Mouse (Mus musculus) heart, embryonic 10.5 days (tissue): Measurements from ENCODE around the gene Gm44805. TPM values are rescaled to one million over a fixed set of nuclear protein-coding genes. Genes with fewer than 3 reads are reported as not detected.
A peak's percentile ranks its signal among the peaks of the same experiment; 100 is the strongest.

Source experiments
- DNase-seq: peaks from one replicate; pipeline ENCODE4 v3.0.0-alpha.2; 2017; ENCODE audit warnings: low spot score
- H3K27ac ChIP-seq: fragments of 300-500 bp; sonication (generic); 2 replicates; pipeline ENCODE4 v1.5.1; 2016; ENCODE audit warnings: mild to moderate bottlenecking
- H3K27me3 ChIP-seq: fragments of 300-500 bp; sonication (generic); 2 replicates; pipeline ENCODE4 v1.6.1; 2016; ENCODE audit warnings: mild to moderate bottlenecking; ENCODE audit not compliant: poor library complexity, insufficient read depth, severe bottlenecking
- H3K36me3 ChIP-seq: fragments of 300-500 bp; sonication (generic); 2 replicates; pipeline ENCODE4 v1.6.1; 2016; ENCODE audit warnings: mild to moderate bottlenecking, moderate library complexity
- H3K4me1 ChIP-seq: fragments of 300-500 bp; sonication (generic); 2 replicates; pipeline ENCODE4 v1.6.1; 2016; ENCODE audit warnings: mild to moderate bottlenecking
- H3K4me3 ChIP-seq: fragments of 300-500 bp; sonication (generic); 2 replicates; pipeline ENCODE4 v1.5.1; 2016; ENCODE audit warnings: mild to moderate bottlenecking, moderate library complexity
- H3K9me3 ChIP-seq: fragments of 300-500 bp; sonication (generic); 2 replicates; pipeline ENCODE4 v1.6.1; 2016; ENCODE audit warnings: mild to moderate bottlenecking, moderate library complexity
- WGBS: fragments of 180-500 bp; shearing (Covaris S2); methylation state at CpG from one replicate; pipeline ENCODE4 v1.1.7; 2016; 5-methylcytosine and 5-hydroxymethylcytosine counted together
- polyA plus RNA-seq: library from polyadenylated mRNA; unstranded; fragments of >200 nt; fragmentation: Nextera tagmentation; extraction: Ambion mirVana; gene quantifications from 2 replicates; pipeline ENCODE4 v1.2.1, GENCODE M21; 2016

Gm44805 gene
- polyA plus RNA-seq, 1 experiment from 2014 or later: not detected

DNA sequence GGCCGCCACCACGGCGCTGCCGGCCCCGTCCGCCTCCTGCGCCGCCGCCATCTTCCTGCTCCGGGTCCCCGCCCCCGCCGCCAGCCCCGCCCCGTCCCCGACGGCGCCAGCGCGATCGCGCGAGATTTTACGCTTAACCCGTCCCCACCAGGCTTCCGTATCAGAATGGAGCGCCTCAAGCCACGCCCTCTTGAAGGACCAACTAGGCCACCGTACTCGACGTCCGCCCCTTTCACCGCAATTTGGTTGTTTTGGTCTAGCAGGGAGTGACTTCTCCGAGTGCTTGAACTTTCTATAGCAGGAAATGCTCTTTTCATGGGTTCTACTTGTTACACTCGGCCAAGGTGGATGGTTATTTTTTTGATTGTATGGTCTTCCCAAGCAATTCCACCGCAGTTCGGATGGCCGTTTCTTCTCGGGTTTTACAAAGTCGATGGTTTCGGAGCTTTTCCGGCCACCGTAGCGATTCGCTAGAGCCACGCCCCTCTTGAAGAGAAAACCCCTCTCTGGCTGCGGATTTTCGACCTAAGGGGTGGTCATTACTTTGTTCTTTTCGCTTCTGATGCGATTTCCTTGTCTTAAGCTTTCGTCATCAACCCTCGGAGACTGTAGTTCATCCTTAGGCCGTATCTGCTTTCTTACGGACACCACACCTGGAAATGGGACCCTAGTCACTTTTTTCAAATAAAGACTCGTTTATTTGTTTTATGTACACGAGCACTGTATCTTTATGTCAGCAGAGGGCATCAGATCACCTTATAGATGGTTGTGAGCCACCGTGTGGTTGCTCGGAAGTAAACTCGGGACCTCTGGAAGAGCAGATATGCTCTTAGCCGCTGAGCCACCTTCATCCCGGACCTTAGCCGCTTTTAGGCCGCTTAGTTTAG is 16.0 kb downstream of the Gm44805 start, which contains the start of gene Clptm1:
TSS of gene Clptm1 (minus strand) at position 79 of the 887 bp plus-strand sequence.
- H3K36me3 ChIP-seq: peaks cover 16% of the 10 kb centered on the region
- under 1% methylated on average over 63 of the region's 63 CpGs for WGBS
- H3K9me3 ChIP-seq: no peaks in the 10 kb centered on the region
- H3K27me3 ChIP-seq: no peaks in the 10 kb centered on the region
- peak; percentile 98 for DNase-seq
- peaks cover 33% of the 10 kb centered on the region for H3K4me1 ChIP-seq
- H3K4me3 ChIP-seq: peak within 1 kb of the TSS; percentile 100
- H3K27ac ChIP-seq: peak within 1 kb of the TSS; percentile 94

DNA sequence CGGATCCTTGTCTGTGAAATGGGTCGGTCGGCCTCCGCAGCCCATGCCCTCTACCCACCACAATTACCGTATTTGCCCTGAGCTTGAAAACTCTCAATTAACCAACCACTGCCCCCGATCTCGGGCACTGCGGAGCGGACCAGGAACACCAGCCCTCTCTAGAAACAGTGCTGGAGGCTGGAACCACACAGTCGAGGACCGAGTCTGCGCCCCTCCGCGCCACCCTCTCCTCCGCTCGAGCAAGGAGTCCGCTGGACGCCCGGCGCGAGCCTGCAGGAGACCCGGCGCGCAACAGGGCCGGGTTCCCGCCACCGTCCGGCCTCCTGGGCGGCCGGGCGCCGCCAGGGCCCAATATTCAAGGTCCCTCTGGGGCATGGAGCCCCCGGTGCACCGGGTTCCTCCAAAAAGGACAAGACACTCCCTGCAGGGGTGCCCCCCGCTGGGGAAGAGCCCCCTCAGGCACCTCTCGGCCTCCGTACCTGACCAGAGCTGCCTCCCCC is 16.7 kb downstream of the Gm44805 start:
- Histone ChIP-seq H3K27me3 (no peaks in the 10 kb centered on the region), H3K36me3 (peaks cover 22% of the 10 kb centered on the region), H3K27ac (peak overlapping the region; percentile 94), H3K4me3 (peak overlapping the region; percentile 100), H3K4me1 (peaks cover 33% of the 10 kb centered on the region), H3K9me3 (no peaks in the 10 kb centered on the region)
- DNase-seq: no peak
- under 1% methylated on average over 37 of the region's 37 CpGs for WGBS

DNA sequence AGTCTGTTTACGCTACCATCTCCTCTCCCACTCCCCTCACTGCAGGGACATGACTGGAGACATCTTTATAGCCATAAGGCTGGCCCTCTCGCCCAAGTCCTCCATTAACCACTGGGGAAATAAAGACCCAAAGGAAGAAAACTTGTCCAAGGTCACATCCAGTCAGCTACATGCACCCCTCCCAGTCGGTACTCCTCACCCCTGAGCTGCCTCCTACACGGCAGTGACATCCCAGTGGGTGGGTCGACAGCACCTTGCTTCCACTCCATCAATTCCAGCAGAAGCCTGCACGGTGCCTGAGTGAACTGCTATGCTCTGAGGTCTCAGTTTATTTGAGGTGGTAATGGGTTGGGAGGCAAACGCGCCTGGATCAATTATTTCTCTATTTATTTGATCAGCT is 17.3 kb downstream of the Gm44805 start:
- no peaks in the 10 kb centered on the region for H3K9me3 ChIP-seq
- H3K4me1 ChIP-seq: peaks cover 29% of the 10 kb centered on the region
- no peaks in the 10 kb centered on the region for H3K27me3 ChIP-seq
- peaks cover 27% of the 10 kb centered on the region for H3K36me3 ChIP-seq
- H3K4me3 ChIP-seq: peak overlapping the region; percentile 100
- peak overlapping the region; percentile 94 for H3K27ac ChIP-seq
- 15% methylated on average over 8 of the region's 8 CpGs for WGBS
- no peak for DNase-seq

DNA sequence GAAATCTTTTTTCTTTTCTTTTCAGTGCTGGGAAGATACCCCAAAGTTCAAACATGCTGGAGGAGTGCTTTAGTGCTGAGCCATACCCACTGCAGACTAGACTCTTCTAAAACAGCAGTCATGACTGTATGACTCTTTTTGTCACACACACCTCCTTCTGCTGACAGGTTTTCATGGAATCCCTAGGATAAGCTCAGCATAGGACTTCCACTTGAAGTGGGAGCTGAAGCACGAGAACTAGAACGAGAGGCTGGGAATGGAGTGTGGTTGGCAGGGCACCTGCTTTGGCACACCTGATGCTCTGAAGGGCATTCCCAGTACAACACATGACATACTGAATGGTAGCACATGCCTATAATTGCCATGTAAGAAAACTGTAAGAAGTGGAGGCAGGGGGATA is 28.6 kb downstream of the Gm44805 start:
- H3K4me1 ChIP-seq: peaks cover 13% of the 10 kb centered on the region; the same call in 1 of the 2 replicates
- no peaks in the 10 kb centered on the region for H3K9me3 ChIP-seq
- 63% methylated on average over 2 of the region's 2 CpGs for WGBS
- no peaks in the 10 kb centered on the region for H3K27me3 ChIP-seq
- no peak for DNase-seq
- no peak overlapping the region for H3K27ac ChIP-seq
- H3K36me3 ChIP-seq: peaks cover 84% of the 10 kb centered on the region
- H3K4me3 ChIP-seq: no peak overlapping the region

DNA sequence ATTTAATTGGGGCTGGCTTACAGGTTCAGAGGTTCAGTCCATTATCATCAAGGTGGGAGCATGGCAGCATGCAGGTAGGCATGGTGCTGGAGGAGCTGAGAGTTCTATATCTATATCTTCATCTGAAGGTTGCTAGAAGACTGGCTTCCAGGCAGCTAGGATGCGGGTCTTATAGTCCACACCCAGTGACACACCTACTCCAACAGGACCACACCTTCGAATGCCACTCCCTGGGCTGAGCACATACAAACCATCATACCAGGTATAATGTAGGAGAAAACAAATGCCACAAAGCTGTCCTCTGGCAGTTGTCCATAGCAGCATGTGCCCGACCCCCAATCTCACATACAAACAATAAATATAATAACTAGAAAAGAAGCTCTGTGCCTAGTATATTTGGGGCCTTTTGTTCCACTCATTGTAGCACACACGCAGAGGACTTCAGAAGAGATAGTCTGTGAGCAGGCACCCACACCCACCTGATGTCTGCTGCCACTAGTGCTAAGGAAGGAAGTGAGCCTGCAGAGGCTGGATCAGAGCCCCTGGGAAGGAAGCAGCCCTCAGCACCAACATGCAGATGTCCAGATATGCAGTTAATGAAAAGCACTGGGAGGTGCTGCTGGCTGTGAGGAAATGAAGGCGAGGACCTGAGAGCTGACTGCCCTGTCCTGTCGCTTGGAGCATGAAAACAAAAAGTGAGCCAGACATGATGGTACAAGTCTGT is 30.0 kb downstream of the Gm44805 start:
- peaks cover 92% of the 10 kb centered on the region for H3K36me3 ChIP-seq
- peaks cover 5% of the 10 kb centered on the region; the same call in 1 of the 2 replicates for H3K4me1 ChIP-seq
- no peak overlapping the region for H3K4me3 ChIP-seq
- no peak overlapping the region for H3K27ac ChIP-seq
- no peaks in the 10 kb centered on the region for H3K9me3 ChIP-seq
- no peaks in the 10 kb centered on the region for H3K27me3 ChIP-seq
- no peak for DNase-seq
- 85% methylated on average over 6 of the region's 6 CpGs for WGBS

DNA sequence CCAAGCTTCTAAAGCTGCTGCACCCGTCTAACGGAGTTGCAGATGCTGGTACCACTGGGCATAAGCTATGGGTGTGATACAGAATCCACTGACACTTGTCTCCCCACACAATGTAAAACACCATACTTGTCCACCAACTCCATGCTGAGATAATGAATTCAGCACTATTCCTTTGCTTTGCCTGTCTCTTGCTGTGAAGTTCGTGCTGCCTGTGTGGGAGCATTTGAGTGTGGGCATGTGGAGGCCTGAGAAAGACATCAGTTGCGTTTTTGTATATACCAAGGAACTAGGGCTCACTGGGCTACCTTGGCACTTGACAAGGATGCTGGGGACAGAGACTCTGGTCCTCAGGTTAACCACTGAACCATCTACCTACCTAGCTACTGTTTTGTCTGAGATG is 40.0 kb downstream of the Gm44805 start:
- no peaks in the 10 kb centered on the region for H3K9me3 ChIP-seq
- 89% methylated on average over 4 of the region's 4 CpGs for WGBS
- H3K4me1 ChIP-seq: no peaks in the 10 kb centered on the region
- DNase-seq: no peak
- no peak overlapping the region for H3K4me3 ChIP-seq
- no peaks in the 10 kb centered on the region for H3K27me3 ChIP-seq
- no peak overlapping the region for H3K27ac ChIP-seq
- peaks cover 99% of the 10 kb centered on the region for H3K36me3 ChIP-seq

DNA sequence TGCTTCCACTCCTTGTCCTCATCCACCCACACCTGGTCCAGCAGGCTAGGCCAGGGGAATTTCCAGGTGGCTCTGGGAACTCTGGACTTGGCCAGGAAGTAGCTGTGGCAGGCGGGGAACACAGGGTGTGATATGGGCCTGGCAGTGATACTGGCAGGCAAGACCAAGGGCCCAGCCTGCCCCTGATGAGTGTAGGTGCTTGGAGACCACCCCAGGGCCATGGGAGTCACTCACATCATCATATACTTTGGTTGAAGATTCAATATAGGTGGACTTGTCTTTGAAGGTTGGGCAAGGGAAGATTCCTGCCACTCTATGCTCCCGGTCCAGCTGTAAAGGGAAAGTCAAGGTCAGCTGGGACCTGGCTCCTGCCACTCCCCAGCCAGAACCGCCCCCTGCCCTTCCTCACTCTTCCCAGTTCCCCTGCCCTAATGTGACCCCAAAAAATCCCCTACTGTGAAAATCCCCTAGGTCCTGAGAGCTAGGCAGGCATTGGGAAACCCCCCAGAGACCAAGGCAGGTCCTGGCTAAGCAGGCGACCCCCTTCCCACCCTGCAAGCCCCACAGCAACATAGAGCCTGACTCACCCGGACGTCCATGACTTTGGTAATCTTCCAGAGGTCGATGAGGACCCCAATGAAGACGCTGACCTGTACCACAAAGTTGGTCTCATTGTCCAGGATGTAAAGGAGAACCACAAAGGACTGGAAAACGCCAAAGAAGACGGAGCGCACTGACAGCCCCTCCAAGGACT is 46.0 kb downstream of the Gm44805 start:
- no peak for DNase-seq
- H3K4me3 ChIP-seq: no peak overlapping the region
- peaks cover 4% of the 10 kb centered on the region; the same call in 1 of the 2 replicates for H3K4me1 ChIP-seq
- H3K9me3 ChIP-seq: no peaks in the 10 kb centered on the region
- no peaks in the 10 kb centered on the region for H3K27me3 ChIP-seq
- H3K27ac ChIP-seq: no peak overlapping the region
- 89% methylated on average over 11 of the region's 11 CpGs for WGBS
- H3K36me3 ChIP-seq: peaks cover 87% of the 10 kb centered on the region

DNA sequence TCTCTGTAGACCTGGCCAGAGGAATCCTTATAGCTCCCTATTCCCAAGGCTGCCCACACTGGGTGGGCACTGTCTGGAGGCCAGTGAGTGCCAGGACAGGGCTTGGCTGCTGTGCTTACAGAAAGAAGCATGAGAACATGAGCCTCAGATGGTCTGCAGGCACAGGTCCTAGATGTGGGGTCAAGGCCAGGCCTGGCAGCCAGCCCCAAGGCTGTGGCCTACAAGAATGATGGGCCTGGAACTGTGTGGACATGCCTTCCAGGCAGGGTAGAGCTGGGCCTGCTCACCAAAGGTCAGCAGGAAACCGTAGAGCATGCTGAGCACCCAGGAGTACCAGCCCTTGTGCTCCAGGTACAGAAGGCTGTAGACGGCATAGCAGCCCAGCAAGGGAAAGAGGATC is 46.6 kb downstream of the Gm44805 start:
- WGBS: 88% methylated on average over 2 of the region's 2 CpGs
- Histone ChIP-seq H3K27me3 (no peaks in the 10 kb centered on the region), H3K4me1 (peaks cover 4% of the 10 kb centered on the region; the same call in 1 of the 2 replicates), H3K36me3 (peaks cover 81% of the 10 kb centered on the region), H3K27ac (no peak overlapping the region), H3K4me3 (no peak overlapping the region), H3K9me3 (no peaks in the 10 kb centered on the region)
- no peak for DNase-seq

DNA sequence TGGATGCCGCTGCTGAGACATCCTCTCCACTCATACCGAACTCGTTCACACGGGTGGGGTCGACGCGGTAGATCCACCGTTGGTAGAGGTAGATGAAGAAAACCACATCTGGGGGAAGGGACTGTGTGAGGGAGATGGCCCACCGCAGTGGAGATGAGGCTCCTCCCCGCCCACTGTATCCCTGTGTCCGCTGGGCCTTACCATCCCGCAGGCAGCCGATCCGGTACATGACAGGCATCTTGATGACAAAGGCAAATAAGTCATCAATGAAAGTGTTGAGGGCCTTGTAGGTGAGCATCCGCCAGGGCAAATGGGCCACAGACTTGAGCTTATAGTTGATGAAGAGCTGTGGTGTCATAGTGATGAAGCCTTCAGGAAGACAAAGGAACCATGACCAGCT is 47.4 kb downstream of the Gm44805 start:
- Histone ChIP-seq H3K27ac (0 out of 2 replicates have a peak overlapping the region, but pooled peaks have one; percentile 6), H3K9me3 (no peaks in the 10 kb centered on the region), H3K27me3 (no peaks in the 10 kb centered on the region), H3K4me3 (peak overlapping the region; percentile 30; the same call in 1 of the 2 replicates), H3K4me1 (peaks cover 4% of the 10 kb centered on the region; the same call in 1 of the 2 replicates), H3K36me3 (peaks cover 74% of the 10 kb centered on the region)
- 92% methylated on average over 15 of the region's 15 CpGs for WGBS
- DNase-seq: no peak

DNA sequence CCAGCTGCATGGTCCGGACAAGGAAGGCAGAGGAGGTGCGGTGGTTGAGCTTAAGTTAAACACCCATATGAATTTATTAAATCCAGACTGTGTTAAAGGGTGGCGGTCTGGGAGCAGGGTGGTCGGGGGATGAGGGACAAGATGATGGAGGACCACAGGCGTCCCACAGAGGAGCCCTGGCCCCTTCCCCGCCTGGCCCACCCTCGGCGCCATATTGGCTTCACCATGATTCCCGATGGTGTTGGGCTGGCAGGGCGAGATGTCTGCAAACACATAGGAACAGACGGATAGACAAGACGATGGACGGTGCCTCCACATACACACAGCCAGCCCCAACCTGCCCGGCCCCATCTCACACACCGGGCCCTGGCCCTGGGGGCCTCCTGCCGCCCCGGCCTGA is 48.0 kb downstream of the Gm44805 start:
- Histone ChIP-seq H3K4me1 (peaks cover 4% of the 10 kb centered on the region; the same call in 1 of the 2 replicates), H3K36me3 (peaks cover 67% of the 10 kb centered on the region), H3K27ac (0 out of 2 replicates have a peak overlapping the region, but pooled peaks have one; percentile 6), H3K9me3 (no peaks in the 10 kb centered on the region), H3K27me3 (no peaks in the 10 kb centered on the region), H3K4me3 (peak overlapping the region; percentile 30)
- no peak for DNase-seq
- 83% methylated on average over 17 of the region's 17 CpGs for WGBS

DNA sequence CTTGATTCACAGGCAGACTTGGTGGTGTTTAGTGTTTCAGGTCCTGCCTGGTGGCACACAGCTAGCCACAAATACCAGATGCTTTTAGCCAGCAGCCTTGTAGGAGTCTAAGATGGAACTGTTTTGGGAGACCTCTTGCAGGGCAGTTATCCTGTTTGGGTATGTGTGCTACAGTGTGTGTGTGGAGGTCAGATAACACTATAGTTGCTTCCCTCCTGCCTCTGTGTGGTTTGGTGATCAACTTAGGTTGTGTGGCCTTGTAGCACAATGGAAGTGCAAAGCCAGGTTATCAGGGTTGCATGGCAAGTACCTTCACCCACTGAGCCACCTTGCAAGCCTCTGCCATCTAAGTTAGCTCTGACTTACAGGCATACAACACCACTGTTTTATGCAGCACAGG is 48.5 kb downstream of the Gm44805 start:
- no peaks in the 10 kb centered on the region for H3K9me3 ChIP-seq
- H3K27me3 ChIP-seq: no peaks in the 10 kb centered on the region
- H3K36me3 ChIP-seq: peaks cover 62% of the 10 kb centered on the region
- DNase-seq: no peak
- no peak overlapping the region for H3K4me3 ChIP-seq
- peaks cover 4% of the 10 kb centered on the region; the same call in 1 of the 2 replicates for H3K4me1 ChIP-seq
- no peak overlapping the region for H3K27ac ChIP-seq

DNA sequence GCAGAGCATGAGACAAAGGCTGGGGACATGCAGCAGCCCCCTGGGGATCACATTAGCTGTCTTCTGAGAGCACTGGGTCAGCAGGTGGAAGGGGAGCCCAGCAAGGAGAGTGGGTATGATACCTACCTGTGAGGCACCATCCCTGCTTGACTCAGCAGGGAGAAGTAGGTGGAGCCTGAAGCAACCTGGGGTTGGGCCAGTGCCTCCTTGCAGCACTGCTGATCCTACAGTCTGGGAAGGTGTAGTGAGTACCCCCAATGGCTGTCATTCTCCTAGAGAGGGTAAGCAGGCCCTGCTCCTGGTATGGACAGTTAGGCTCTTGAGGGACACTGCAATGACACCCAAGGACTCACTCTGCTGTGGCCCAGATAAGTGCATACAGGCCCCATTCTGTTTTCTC is 48.9 kb downstream of the Gm44805 start:
- no peak for DNase-seq
- Histone ChIP-seq H3K4me1 (peaks cover 4% of the 10 kb centered on the region; the same call in 1 of the 2 replicates), H3K4me3 (no peak overlapping the region), H3K27ac (no peak overlapping the region), H3K9me3 (no peaks in the 10 kb centered on the region), H3K27me3 (no peaks in the 10 kb centered on the region), H3K36me3 (peaks cover 58% of the 10 kb centered on the region)
